Mouse (Mus musculus) heart, embryonic 12.5 days (tissue): ENCODE measurements around the gene A830031A19Rik. TPM values are rescaled to one million over a fixed set of nuclear protein-coding genes. Genes with fewer than 3 reads are reported as not detected.

Experiments used
- ATAC-seq: fragments of 200-750 bp; cut with Nextera tagmentation; 2 replicates; pipeline ENCODE4 v1.8.0; 2017; ENCODE audit warnings: moderate TSS enrichment, moderate library complexity; ENCODE audit not compliant: insufficient number of reproducible peaks, low FRiP score
- H3K27ac ChIP-seq: fragments of 300-500 bp; sonication (generic); 2 replicates; pipeline ENCODE4 v1.5.1; 2016; ENCODE audit warnings: mild to moderate bottlenecking, moderate library complexity; ENCODE audit not compliant: poor library complexity, severe bottlenecking
- H3K27me3 ChIP-seq: fragments of 300-500 bp; sonication (generic); replicated peaks from 2 replicates; pipeline ENCODE4 v1.6.1; 2016; ENCODE audit warnings: mild to moderate bottlenecking, moderate library complexity
- H3K36me3 ChIP-seq: fragments of 300-500 bp; sonication (generic); 2 replicates; pipeline ENCODE4 v1.6.1; 2016; ENCODE audit warnings: mild to moderate bottlenecking, moderate library complexity
- H3K4me1 ChIP-seq: fragments of 300-500 bp; sonication (generic); replicated peaks from 2 replicates; pipeline ENCODE4 v1.6.1; 2016; ENCODE audit warnings: mild to moderate bottlenecking
- H3K4me2 ChIP-seq: fragments of 300-500 bp; sonication (generic); 2 replicates; pipeline ENCODE4 v1.6.1; 2016; ENCODE audit warnings: mild to moderate bottlenecking, moderate library complexity
- H3K4me3 ChIP-seq: fragments of 300-500 bp; sonication (generic); 2 replicates; pipeline ENCODE4 v1.5.1; 2016; ENCODE audit warnings: mild to moderate bottlenecking
- H3K9ac ChIP-seq: fragments of 300-500 bp; sonication (generic); 2 replicates; pipeline ENCODE4 v1.6.1; 2016; ENCODE audit warnings: mild to moderate bottlenecking, moderate library complexity
- H3K9me3 ChIP-seq: fragments of 300-500 bp; sonication (generic); replicated peaks from 2 replicates; pipeline ENCODE4 v1.6.1; 2016; ENCODE audit warnings: mild to moderate bottlenecking, moderate library complexity
- WGBS: fragments of 180-500 bp; shearing (Covaris S2); methylation state at CpG from one replicate; pipeline ENCODE4 v1.1.7; 2016; 5-methylcytosine and 5-hydroxymethylcytosine counted together
- polyA plus RNA-seq: library from polyadenylated mRNA; unstranded; fragments of >200 nt; fragmentation: Nextera tagmentation; extraction: Ambion mirVana; gene quantifications from 2 replicates; pipeline ENCODE4 v1.2.1, GENCODE M21; 2016

The A830031A19Rik gene
- polyA plus RNA-seq, 1 experiment from 2014 or later = not detected

DNA sequence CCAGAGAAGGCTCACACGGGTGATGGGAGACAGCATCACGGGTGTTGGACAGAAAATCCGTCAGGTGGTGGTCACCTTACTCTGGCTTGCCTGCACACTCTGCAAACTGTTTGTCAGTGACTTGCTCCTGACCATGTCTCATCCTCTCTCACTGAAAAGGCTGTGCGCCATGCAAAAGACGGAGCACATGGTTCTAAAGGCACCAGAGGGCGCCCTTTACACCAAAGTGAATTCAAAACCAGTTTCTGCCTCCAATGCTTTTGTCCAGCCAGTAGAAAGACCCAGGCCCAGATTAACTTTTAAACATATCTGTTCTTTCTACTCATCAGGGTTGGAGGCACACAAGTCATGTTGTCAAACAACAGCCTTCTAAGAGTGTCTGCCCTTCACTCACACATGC lies 22.0 kb downstream of the A830031A19Rik start:
- no peak overlapping the region for H3K9ac ChIP-seq
- no peak for ATAC-seq
- peaks cover 9% of the 10 kb centered on the region for H3K27me3 ChIP-seq
- no peaks in the 10 kb centered on the region for H3K36me3 ChIP-seq
- H3K4me1 ChIP-seq = no peaks in the 10 kb centered on the region
- WGBS = 60% methylated on average over 6 of the region's 6 CpGs
- no peak overlapping the region for H3K27ac ChIP-seq
- no peak overlapping the region for H3K4me3 ChIP-seq
- no peaks in the 10 kb centered on the region for H3K9me3 ChIP-seq
- H3K4me2 ChIP-seq = no peak overlapping the region

DNA sequence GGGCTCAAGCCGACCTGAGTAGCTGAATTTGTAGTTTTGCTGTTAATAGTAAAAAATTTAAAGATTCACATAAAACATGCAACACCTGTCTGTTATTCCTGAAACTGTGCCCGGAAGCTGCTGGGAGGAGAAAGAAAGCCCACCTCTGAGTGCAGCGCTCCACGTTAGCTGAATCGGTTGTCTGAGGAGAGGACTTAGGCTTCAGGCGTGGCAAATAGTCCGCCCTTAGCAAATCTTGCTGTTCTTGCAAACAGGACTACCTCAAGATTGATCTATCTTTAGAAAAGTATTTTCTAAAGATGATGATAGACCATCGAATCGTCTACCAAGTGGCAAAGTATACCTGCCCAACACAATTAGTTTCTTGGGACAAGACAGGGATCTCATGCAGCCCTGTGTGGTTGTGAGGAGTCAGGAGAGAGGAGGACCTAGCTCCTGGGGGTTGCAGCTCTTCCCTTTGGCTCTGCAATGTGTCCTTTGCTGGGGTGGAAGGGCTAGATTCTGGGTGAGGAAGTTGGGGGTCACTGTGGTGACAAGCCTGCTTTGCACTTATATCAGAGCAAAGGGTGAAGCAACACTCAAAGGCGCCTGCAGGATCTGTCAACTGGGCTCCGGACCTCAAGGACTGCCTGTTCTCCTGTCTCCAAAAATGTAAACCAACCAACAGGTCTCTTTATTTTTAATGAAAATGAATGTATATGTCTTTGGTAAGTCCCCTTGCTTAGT lies 24.7 kb downstream of the A830031A19Rik start:
- Histone ChIP-seq H3K9me3 (no peaks in the 10 kb centered on the region), H3K27ac (no peak overlapping the region), H3K4me2 (no peak overlapping the region), H3K4me1 (no peaks in the 10 kb centered on the region), H3K4me3 (no peak overlapping the region), H3K27me3 (peaks cover 15% of the 10 kb centered on the region; the same call in 1 of the 2 replicates), H3K36me3 (no peaks in the 10 kb centered on the region), H3K9ac (no peak overlapping the region)
- no peak for ATAC-seq
- 73% methylated on average over 11 of the region's 11 CpGs for WGBS

DNA sequence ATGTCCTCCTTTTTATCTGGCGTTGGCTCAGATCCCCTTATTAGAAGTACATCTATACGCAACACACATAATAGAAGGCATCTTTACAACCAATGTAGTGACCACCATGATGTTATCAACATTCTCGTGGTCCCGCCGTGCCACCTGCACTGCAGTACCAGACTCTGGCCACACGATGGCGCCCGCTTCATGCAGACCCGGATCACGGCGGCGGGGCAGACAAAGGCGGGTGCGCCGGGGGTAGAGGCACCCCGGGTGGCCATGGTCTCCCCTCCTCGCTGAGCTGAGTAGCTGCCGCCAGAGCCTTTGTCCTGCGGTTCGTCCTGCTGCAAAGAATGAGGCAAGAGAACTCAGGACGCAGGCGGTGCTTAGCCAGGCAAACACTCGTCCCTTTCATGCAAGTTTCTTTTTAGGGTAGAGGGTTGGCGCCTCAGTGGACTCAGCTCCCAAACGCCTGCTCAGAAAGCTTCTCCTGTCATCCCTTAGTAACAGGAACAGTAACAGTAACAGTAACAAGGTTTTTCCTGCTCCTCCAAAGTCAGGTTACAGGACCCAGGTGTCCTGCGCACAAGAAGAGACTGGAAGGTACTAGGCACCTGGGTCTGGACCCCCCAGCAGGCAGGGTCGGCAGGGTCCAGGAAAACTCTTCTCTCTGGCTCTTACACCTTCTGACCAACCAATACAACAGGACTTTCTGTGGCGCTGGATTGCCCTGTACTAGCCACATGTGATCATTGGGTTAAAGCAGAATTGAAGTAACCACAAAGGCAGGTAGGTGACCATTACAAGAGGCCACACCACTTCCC lies 25.4 kb downstream of the A830031A19Rik start:
- H3K4me3 ChIP-seq = peak overlapping the region; percentile 64
- H3K36me3 ChIP-seq = no peaks in the 10 kb centered on the region
- ATAC-seq = peak; percentile 66
- H3K9me3 ChIP-seq = no peaks in the 10 kb centered on the region
- 5% methylated on average over 28 of the region's 28 CpGs for WGBS
- H3K27me3 ChIP-seq = peaks cover 15% of the 10 kb centered on the region; the same call in 1 of the 2 replicates
- peak overlapping the region; percentile 74 for H3K9ac ChIP-seq
- no peaks in the 10 kb centered on the region for H3K4me1 ChIP-seq
- H3K27ac ChIP-seq = no peak overlapping the region
- H3K4me2 ChIP-seq = peak overlapping the region; percentile 76

DNA sequence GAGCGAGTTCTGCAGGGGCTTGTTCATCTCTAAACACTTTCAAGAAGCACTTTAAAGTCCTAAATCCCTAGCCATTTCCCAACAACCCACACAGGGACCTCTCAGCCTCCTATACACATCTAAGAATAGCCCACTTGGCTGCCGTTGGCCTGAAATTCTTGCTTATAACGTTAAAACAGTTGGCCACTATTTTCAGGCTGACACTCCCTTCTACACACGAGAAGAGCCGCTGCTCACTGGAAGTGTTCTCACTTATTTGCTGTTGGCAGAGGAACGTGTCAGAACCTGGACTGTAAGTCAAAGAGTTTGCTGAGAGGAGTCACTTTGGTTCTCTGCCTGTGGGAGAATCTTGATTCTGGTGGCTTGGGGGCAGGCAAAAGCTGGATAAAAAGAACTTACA lies 30.8 kb downstream of the A830031A19Rik start:
- Histone ChIP-seq H3K9ac (no peak overlapping the region), H3K4me2 (no peak overlapping the region), H3K4me3 (no peak overlapping the region), H3K27me3 (peaks cover 9% of the 10 kb centered on the region; the same call in 1 of the 2 replicates), H3K36me3 (no peaks in the 10 kb centered on the region), H3K27ac (no peak overlapping the region), H3K4me1 (0 out of 2 replicates have a peak, but pooled peaks cover 2% of the 10 kb centered on the region), H3K9me3 (no peaks in the 10 kb centered on the region)
- no peak for ATAC-seq
- 50% methylated on average over 6 of the region's 6 CpGs for WGBS

DNA sequence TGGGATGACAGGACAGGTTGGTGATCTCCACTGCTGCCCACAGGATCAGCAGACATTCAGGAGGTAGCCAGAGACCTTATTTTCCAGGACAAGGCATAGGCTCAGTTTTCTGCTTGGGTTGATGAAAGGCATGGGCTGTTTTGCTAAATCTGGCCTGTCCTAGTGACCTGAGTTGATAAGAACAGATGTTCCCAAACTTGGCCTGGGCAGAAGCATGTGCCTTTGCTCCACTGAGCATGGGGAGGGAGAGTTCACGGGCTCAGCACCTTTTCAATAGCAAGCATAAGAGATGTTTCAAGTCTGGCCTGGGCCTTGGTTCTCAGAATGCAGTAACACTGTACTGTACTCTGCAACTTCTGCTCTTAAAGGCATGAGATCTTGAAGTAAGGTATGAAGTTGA lies 54.1 kb downstream of the A830031A19Rik start:
- Histone ChIP-seq H3K27me3 (no peaks in the 10 kb centered on the region), H3K27ac (no peak overlapping the region), H3K4me1 (peaks cover 23% of the 10 kb centered on the region), H3K9ac (no peak overlapping the region), H3K4me2 (no peak overlapping the region), H3K36me3 (no peaks in the 10 kb centered on the region), H3K4me3 (no peak overlapping the region), H3K9me3 (no peaks in the 10 kb centered on the region)
- ATAC-seq = no peak
- WGBS = 30% methylated on average over 1 of the region's 1 CpGs

DNA sequence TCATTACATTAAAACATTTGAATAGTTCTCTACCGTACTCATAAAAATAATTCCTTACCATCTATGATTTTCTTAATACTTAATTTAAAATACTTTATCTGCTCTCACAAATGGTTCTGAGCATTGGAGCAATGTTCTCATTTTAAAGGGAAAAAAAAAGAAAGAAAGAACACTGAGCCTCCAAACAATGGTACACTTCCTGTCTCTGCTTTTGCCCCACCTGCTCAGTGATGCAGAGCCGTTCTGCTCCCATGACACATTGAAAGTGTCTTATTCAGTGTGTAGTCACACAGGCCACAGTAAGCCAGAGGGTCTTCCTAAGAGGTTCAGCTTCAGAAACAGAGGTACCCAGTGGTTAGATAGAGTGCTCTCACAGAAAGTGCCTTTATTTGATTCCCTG lies 56.1 kb downstream of the A830031A19Rik start:
- Histone ChIP-seq H3K27me3 (no peaks in the 10 kb centered on the region), H3K4me1 (peaks cover 31% of the 10 kb centered on the region), H3K36me3 (no peaks in the 10 kb centered on the region), H3K9ac (no peak overlapping the region), H3K27ac (no peak overlapping the region), H3K9me3 (no peaks in the 10 kb centered on the region), H3K4me2 (no peak overlapping the region), H3K4me3 (no peak overlapping the region)
- no peak for ATAC-seq
- WGBS = 62% methylated on average over 2 of the region's 2 CpGs

DNA sequence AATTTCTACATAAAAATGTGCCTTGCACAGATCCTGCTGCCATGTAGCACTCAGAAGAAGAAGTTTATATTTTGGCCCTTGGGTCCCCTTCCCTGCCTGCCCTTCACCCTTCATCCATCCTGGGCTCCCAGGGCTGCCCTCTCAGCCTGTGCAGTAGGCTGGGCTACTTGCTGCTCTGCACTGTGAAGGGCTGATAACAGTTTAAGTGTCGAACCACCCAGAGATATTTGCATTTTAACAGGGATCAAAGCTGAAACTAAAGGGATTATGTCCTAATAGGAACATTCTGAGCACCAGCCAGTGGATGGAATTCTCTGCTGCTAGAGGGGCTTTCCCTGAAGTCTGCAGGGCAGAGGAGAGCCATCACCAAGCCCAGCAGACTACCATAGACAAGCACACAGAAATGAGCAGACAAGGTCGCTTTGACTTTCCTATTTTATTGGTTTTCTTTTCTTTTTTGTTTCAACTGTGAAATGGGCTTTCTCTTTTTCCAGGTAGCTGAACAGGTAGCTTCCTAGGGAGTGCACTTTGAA lies 58.1 kb downstream of the A830031A19Rik start:
- H3K9ac ChIP-seq = no peak overlapping the region

DNA sequence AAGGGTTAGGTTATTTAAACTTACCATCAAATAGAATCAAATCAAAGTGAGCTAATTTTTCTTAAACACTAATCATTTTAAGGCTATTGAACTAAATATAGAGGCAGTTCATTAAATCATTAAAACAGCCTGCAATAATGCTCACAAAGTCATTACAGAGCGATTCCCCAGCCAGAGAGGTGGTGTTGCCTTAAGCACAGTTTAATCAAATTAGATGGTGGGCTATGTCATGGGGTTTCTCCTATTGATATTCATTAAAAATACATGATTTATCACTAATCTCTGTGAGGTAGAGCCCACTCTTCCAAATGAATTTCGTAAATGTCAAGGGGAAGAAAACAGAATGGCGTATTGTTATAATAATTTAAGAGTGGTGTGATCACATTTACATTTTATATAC lies 58.8 kb downstream of the A830031A19Rik start:
- Histone ChIP-seq H3K4me2 (no peak overlapping the region), H3K4me1 (peaks cover 41% of the 10 kb centered on the region), H3K9me3 (no peaks in the 10 kb centered on the region), H3K27me3 (no peaks in the 10 kb centered on the region), H3K36me3 (no peaks in the 10 kb centered on the region), H3K4me3 (no peak overlapping the region), H3K27ac (no peak overlapping the region), H3K9ac (no peak overlapping the region)
- no peak for ATAC-seq
- 84% methylated on average over 3 of the region's 3 CpGs for WGBS

More for the DNA sequence above, 58.1 kb downstream of the A830031A19Rik start:
- no peak overlapping the region for H3K4me2 ChIP-seq
- ATAC-seq = no peak
- H3K9me3 ChIP-seq = no peaks in the 10 kb centered on the region
- H3K27ac ChIP-seq = no peak overlapping the region
- peaks cover 41% of the 10 kb centered on the region for H3K4me1 ChIP-seq
- no peaks in the 10 kb centered on the region for H3K36me3 ChIP-seq
- no peaks in the 10 kb centered on the region for H3K27me3 ChIP-seq
- WGBS = 26% methylated on average over 2 of the region's 2 CpGs
- no peak overlapping the region for H3K4me3 ChIP-seq

DNA sequence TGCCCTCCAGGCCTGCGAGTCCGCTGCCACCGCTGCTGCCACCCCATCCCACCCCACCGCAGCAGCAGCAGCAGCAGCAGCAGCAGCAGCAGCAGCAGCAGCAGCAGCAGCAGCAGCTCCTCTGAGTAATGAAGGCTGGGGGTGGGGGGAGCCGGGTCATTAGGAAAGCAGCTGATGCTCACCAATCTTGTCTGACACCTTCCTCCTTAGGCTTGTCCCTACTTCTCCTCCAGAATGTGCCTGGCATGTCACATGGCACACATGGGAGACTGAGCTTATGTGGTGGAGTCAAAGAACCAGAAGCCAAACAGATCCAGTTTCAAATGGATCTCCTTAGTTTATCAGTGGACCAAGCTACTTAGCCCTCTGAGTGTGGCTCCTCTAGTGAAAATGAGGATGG lies 60.2 kb downstream of the A830031A19Rik start:
- H3K27ac ChIP-seq = no peak overlapping the region
- H3K4me3 ChIP-seq = no peak overlapping the region
- no peaks in the 10 kb centered on the region for H3K9me3 ChIP-seq
- no peak overlapping the region for H3K4me2 ChIP-seq
- ATAC-seq = no peak
- H3K36me3 ChIP-seq = no peaks in the 10 kb centered on the region
- 52% methylated on average over 5 of the region's 5 CpGs for WGBS
- H3K4me1 ChIP-seq = peaks cover 38% of the 10 kb centered on the region
- no peak overlapping the region for H3K9ac ChIP-seq
- no peaks in the 10 kb centered on the region for H3K27me3 ChIP-seq

DNA sequence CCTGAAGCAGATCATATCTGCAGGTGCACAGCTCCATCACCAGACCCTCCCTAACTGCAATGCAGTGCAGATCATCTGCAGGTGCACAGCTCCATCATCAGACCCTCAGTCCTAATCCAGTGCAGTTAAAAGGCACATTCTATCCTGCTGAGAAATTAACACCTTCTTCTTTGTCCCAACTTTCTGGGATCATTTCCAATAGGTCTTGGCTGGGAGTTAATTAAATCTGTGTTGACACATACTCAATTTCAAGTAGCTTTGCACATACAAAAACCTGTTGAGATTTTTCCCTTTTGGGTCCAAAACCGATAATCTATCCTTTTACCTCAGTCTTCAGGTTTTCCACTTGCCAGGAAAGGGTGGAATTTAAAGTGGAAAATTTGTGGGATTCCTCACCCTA lies 62.6 kb downstream of the A830031A19Rik start:
- H3K9me3 ChIP-seq = no peaks in the 10 kb centered on the region
- no peak overlapping the region for H3K4me3 ChIP-seq
- ATAC-seq = no peak
- H3K9ac ChIP-seq = no peak overlapping the region
- H3K4me1 ChIP-seq = peaks cover 27% of the 10 kb centered on the region
- 75% methylated on average over 1 of the region's 1 CpGs for WGBS
- H3K27me3 ChIP-seq = no peaks in the 10 kb centered on the region
- H3K36me3 ChIP-seq = no peaks in the 10 kb centered on the region
- no peak overlapping the region for H3K4me2 ChIP-seq
- H3K27ac ChIP-seq = no peak overlapping the region

DNA sequence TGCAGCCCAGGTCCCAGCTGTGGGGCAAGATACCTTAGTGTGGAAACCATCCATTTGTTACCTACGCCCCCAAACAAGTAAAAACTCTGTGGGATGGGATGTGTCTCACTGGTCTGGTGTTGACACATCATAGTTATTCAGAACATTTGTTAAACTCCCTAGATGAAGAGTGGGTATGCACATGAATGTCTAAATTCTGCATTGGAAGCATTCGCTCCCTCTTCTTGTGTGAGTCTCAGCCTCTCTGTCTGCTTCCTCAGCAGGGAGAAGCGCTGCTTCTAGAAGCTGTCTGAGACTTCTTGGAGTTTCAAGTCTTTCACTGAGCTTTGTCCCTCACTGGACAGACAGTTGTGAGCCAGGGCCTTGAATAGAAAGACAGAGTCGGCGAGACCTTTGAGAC lies 65.9 kb downstream of the A830031A19Rik start:
- Histone ChIP-seq H3K4me1 (peaks cover 12% of the 10 kb centered on the region), H3K36me3 (no peaks in the 10 kb centered on the region), H3K9me3 (no peaks in the 10 kb centered on the region), H3K27ac (no peak overlapping the region), H3K4me2 (no peak overlapping the region), H3K4me3 (no peak overlapping the region), H3K9ac (no peak overlapping the region), H3K27me3 (no peaks in the 10 kb centered on the region)
- 82% methylated on average over 5 of the region's 5 CpGs for WGBS
- no peak for ATAC-seq
